12 mouse cellular contexts compared by ENCODE assay signal in the genomic region with DNA sequence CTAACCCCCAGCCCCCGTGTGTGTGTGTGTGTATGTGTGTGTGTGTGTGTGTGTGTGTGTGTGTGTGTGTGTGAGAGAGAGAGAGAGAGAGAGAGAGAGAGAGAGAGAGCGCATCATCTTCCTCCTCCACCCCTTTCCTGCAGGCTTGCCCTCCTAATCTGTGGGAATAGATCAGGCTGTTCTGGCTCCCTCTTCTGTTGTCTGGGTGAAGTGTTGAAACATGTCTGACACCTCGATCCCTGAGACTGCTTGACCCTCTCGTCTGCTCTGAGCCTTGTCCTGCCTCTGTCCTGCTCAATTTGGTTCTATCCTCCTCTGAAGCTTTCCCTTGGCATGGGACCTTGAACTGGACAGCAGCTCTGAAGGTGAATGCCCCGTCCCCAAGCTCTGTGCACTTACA.
DNase-seq lines count a peak whose midpoint lies in the region; ATAC-seq and TF ChIP-seq lines count a peak whose summit lies in the region.
"Had no signal": no experiment of that assay in that cellular context is flagged by ENCODE, and none has a peak within 500 bp of the region (broad histone marks: within the 10 kb centered on the region; RNA-seq: fewer than 3 reads in every experiment).

No protein-coding gene starts in this region.

- ATAC-seq in forebrain, embryonic 13.5 days, result no peak
- ATAC-seq: activated CD4-positive, CD25-positive, alpha-beta regulatory T cell, adult 4 months had no signal

- peaks cover 3% of the 10 kb centered on the region for H3K4me1 ChIP-seq in forebrain, embryonic 10.5 days
- peaks cover 18% of the 10 kb centered on the region for H3K4me1 ChIP-seq in forebrain, embryonic 13.5 days
- H3K4me1 ChIP-seq in CH12.LX (ENCODE audit: control insufficient read depth in 1 of 2, insufficient read depth in 2 of 2), result no peaks in the 10 kb centered on the region
- H3K4me1 ChIP-seq: megakaryocyte, embryonic 14.5 days had no signal

- dilution Hi-C loops in CH12.LX (cut with MboI; ENCODE audit: extremely low pct_ligation_motif_present, extremely low pct_unique_long_range_greater_than_20kb, low sequenced_read_pairs), result no loop called here

- no peaks in the 10 kb centered on the region for H3K27me3 ChIP-seq in forebrain, embryonic 10.5 days (ENCODE audit: poor library complexity, severe bottlenecking)
- H3K27me3 ChIP-seq in forebrain, embryonic 13.5 days, result no peaks in the 10 kb centered on the region
- peaks cover 3% of the 10 kb centered on the region for H3K27me3 ChIP-seq in CH12.LX (replicated peaks)

- no peaks in the 10 kb centered on the region for H3K79me2 ChIP-seq in CH12.LX (replicated peaks; ENCODE audit: control insufficient read depth, extremely low read depth, insufficient read depth, poor library complexity, severe bottlenecking)

- no peak overlapping the region for H3K4me2 ChIP-seq in forebrain, embryonic 13.5 days
- H3K4me2 ChIP-seq in CH12.LX (ENCODE audit: insufficient read depth, low read depth, poor library complexity, severe bottlenecking), result no peak overlapping the region

- H3K36me3 ChIP-seq in forebrain, embryonic 10.5 days (replicated peaks), result no peaks in the 10 kb centered on the region
- H3K36me3 ChIP-seq in forebrain, embryonic 13.5 days (ENCODE audit: poor library complexity, severe bottlenecking), result no peaks in the 10 kb centered on the region
- H3K36me3 ChIP-seq in CH12.LX (replicated peaks in 1 of 2; ENCODE audit: control insufficient read depth in 1 of 2, insufficient read depth in 1 of 2, low read length in 1 of 2), result no peaks in the 10 kb centered on the region

- H3K27ac ChIP-seq in forebrain, embryonic 10.5 days, result peak overlapping the region; percentile 42; the same call in 1 of the 2 replicates
- no peak overlapping the region; the same call in 1 of the 2 replicates for H3K27ac ChIP-seq in forebrain, embryonic 13.5 days
- H3K27ac ChIP-seq in layer of hippocampus, adult 2 months, result no peak overlapping the region
- H3K27ac ChIP-seq in CH12.LX (ENCODE audit: insufficient read depth, low read depth), result no peak overlapping the region

- 48% methylated on average over 5 of the region's 5 CpGs for WGBS in forebrain, embryonic 10.5 days
- WGBS in forebrain, embryonic 13.5 days, result 40% methylated on average over 4 of the region's 5 CpGs

- no peak overlapping the region for H3K9ac ChIP-seq in forebrain, embryonic 13.5 days
- no peak overlapping the region for H3K9ac ChIP-seq in CH12.LX (ENCODE audit: insufficient read depth, low read depth)

- peak; percentile 66 for TF ChIP-seq CTCF in layer of hippocampus, adult 2 months (conservative IDR thresholded peaks at IDR 0.05)
- TF ChIP-seq CTCF in CH12.LX (conservative IDR thresholded peaks at IDR 0.05 in 1 of 2, IDR thresholded peaks at IDR 0.05 in 1 of 2; ENCODE audit: low read depth in 2 of 2, low read length in 2 of 2), result no peak; a peak in 1 of 4 replicates

- peaks cover 6% of the 10 kb centered on the region for H3K9me3 ChIP-seq in forebrain, embryonic 10.5 days
- no peaks in the 10 kb centered on the region for H3K9me3 ChIP-seq in forebrain, embryonic 13.5 days (replicated peaks)
- peaks cover 9% of the 10 kb centered on the region for H3K9me3 ChIP-seq in CH12.LX (replicated peaks; ENCODE audit: low read length)

- TF ChIP-seq POLR2A in CH12.LX (IDR thresholded peaks at IDR 0.05; ENCODE audit: low read depth, low read length), result no peak

- no peak overlapping the region for H3K4me3 ChIP-seq in forebrain, embryonic 10.5 days
- H3K4me3 ChIP-seq in forebrain, embryonic 13.5 days, result no peak overlapping the region
- H3K4me3 ChIP-seq in layer of hippocampus, adult 2 months, result no peak overlapping the region
- H3K4me3 ChIP-seq in CH12.LX (replicated peaks in 1 of 3; ENCODE audit: low read depth in 2 of 3, low read length in 2 of 3, poor library complexity in 1 of 3), result no peak overlapping the region
- H3K4me3 ChIP-seq: megakaryocyte, embryonic 14.5 days had no signal

- DNase-seq in forebrain, embryonic 10.5 days (ENCODE audit: extremely low spot score, low spot score), result no peak
- DNase-seq in layer of hippocampus, adult 2 months (ENCODE audit: low spot score in 2 of 2), result peak in 1 of 2 experiments; percentile 10
- no peak for DNase-seq in layer of hippocampus, postnatal 25 days (ENCODE audit: extremely low spot score in 1 of 2, low spot score in 1 of 2)
- DNase-seq in CH12.LX (ENCODE audit: extremely low read depth), result no peak
- peak; percentile 14 for DNase-seq in embryo, embryonic 9.5 days (ENCODE audit: extremely low spot score)
- DNase-seq in thymus, postnatal 25 days, result no peak
- DNase-seq in gastrocnemius, adult 18-20 months (ENCODE audit: low spot score), result no peak
- DNase-seq: cerebellum, adult 8-10 months; right cerebral cortex, adult 18-20 months had no signal

- in situ Hi-C loops in CH12.LX (cut with MboI; ENCODE audit: low pct_ligation_motif_present, low pct_unique_long_range_greater_than_20kb, low sequenced_read_pairs), result no loop called here

- TF ChIP-seq EP300 in CH12.LX (IDR thresholded peaks at IDR 0.05; ENCODE audit: low read length), result no peak

- no peak; the same call in none of the 2 replicates for TF ChIP-seq RAD21 in CH12.LX (IDR thresholded peaks at IDR 0.05; ENCODE audit: low read depth, low read length)

TF ChIP-seq in CH12.LX, 34 proteins besides CTCF, POLR2A, EP300 and RAD21:
- TF ChIP-seq MEF2A (IDR thresholded peaks at IDR 0.05; ENCODE audit: borderline replicate concordance, low read depth, low read length) (no peak), RCOR1 (conservative IDR thresholded peaks at IDR 0.05; ENCODE audit: low read depth, low read length) (no peak), SMC3 (IDR thresholded peaks at IDR 0.05; ENCODE audit: low read depth, low read length) (peak; percentile 15), PAX5 (IDR thresholded peaks at IDR 0.05; ENCODE audit: low read length) (no peak), CHD2 (IDR thresholded peaks at IDR 0.05; ENCODE audit: low read length) (no peak), E2F4 (IDR thresholded peaks at IDR 0.05; ENCODE audit: insufficient replicate concordance, low read depth, low read length) (no peak), ELF1 (IDR thresholded peaks at IDR 0.05; ENCODE audit: low read depth, low read length) (no peak), JUND (conservative IDR thresholded peaks at IDR 0.05; ENCODE audit: low read depth, low read length) (no peak)
TF ChIP-seq in CH12.LX: peak in this region for 1.
